23 mouse cellular contexts compared by ENCODE assay signal in genomic region chr5:38654571-38654970, GRCm38 (mm10). TPM values are rescaled to one million over a fixed set of nuclear protein-coding genes. Genes with fewer than 3 reads are reported as not detected.
DNase-seq lines count a peak whose midpoint lies in the region; ATAC-seq and TF ChIP-seq lines count a peak whose summit lies in the region.
"Had no signal": no experiment of that assay in that cellular context is flagged by ENCODE, and none has a peak within 500 bp of the region (broad histone marks: within the 10 kb centered on the region; RNA-seq: fewer than 3 reads in every experiment).

No protein-coding gene starts in this region.

- TF ChIP-seq CTCF in intestine, postnatal 0 days (IDR thresholded peaks at IDR 0.05; ENCODE audit: low read depth), result 0 out of 2 replicates have a peak, but pooled peaks have one; percentile 2
- TF ChIP-seq CTCF in liver, postnatal 0 days (IDR thresholded peaks at IDR 0.05; ENCODE audit: low read depth), result peak; percentile 20; the same call in 1 of the 2 replicates
- peak in 2 of 3 experiments; percentile 9 to 44; a peak in 3 of 6 replicates for TF ChIP-seq CTCF in MEL (IDR thresholded peaks at IDR 0.05 in 2 of 3, conservative IDR thresholded peaks at IDR 0.05 in 1 of 3; ENCODE audit: control insufficient read depth in 1 of 3, insufficient read depth in 1 of 3, low read depth in 2 of 3, low read length in 3 of 3, poor library complexity in 1 of 3, severe bottlenecking in 1 of 3)

- H3K27me3 ChIP-seq in intestine, postnatal 0 days (replicated peaks; ENCODE audit: control insufficient read depth, insufficient read depth, low read length), result no peaks in the 10 kb centered on the region
- H3K27me3 ChIP-seq in intestine, embryonic 15.5 days (replicated peaks), result no peaks in the 10 kb centered on the region
- H3K27me3 ChIP-seq in liver, postnatal 0 days (ENCODE audit: insufficient read depth, low read length), result no peaks in the 10 kb centered on the region
- H3K27me3 ChIP-seq in MEL (ENCODE audit: control insufficient read depth in 1 of 2, insufficient read depth in 2 of 2, low read length in 2 of 2), result no peaks in the 10 kb centered on the region
- H3K27me3 ChIP-seq: forebrain, embryonic 13.5 days; hindbrain, embryonic 15.5 days; limb, embryonic 13.5 days; stomach, embryonic 15.5 days had no signal

- no peak overlapping the region for H3K9ac ChIP-seq in intestine, postnatal 0 days (ENCODE audit: low read depth, low read length)
- no peak overlapping the region for H3K9ac ChIP-seq in intestine, embryonic 15.5 days
- H3K9ac ChIP-seq in liver, postnatal 0 days (replicated peaks), result no peak overlapping the region
- H3K9ac ChIP-seq in MEL (ENCODE audit: control insufficient read depth, low read depth, low read length, poor library complexity, severe bottlenecking), result no peak overlapping the region
- H3K9ac ChIP-seq: forebrain, embryonic 13.5 days; hindbrain, embryonic 15.5 days; limb, embryonic 13.5 days; stomach, embryonic 15.5 days had no signal

- no peaks in the 10 kb centered on the region for H3K36me3 ChIP-seq in intestine, postnatal 0 days (ENCODE audit: control insufficient read depth, insufficient read depth)
- H3K36me3 ChIP-seq in intestine, embryonic 15.5 days, result no peaks in the 10 kb centered on the region
- no peaks in the 10 kb centered on the region for H3K36me3 ChIP-seq in liver, postnatal 0 days (replicated peaks; ENCODE audit: insufficient read depth, low read length)
- no peaks in the 10 kb centered on the region for H3K36me3 ChIP-seq in MEL (ENCODE audit: control insufficient read depth in 1 of 2, insufficient read depth in 2 of 2, low read length in 2 of 2)
- H3K36me3 ChIP-seq: hindbrain, embryonic 15.5 days; limb, embryonic 13.5 days; stomach, embryonic 15.5 days had no signal

- H3K4me1 ChIP-seq in intestine, postnatal 0 days (replicated peaks; ENCODE audit: control insufficient read depth, insufficient read depth, low read length), result no peaks in the 10 kb centered on the region
- H3K4me1 ChIP-seq in intestine, embryonic 15.5 days (replicated peaks), result no peaks in the 10 kb centered on the region
- no peaks in the 10 kb centered on the region for H3K4me1 ChIP-seq in liver, postnatal 0 days (ENCODE audit: insufficient read depth)
- H3K4me1 ChIP-seq in MEL (ENCODE audit: control insufficient read depth in 1 of 2, insufficient read depth in 2 of 2, low read length in 2 of 2), result no peaks in the 10 kb centered on the region
- H3K4me1 ChIP-seq: hindbrain, embryonic 15.5 days; limb, embryonic 13.5 days; stomach, embryonic 15.5 days had no signal

- H3K9me3 ChIP-seq in intestine, postnatal 0 days (ENCODE audit: control insufficient read depth), result no peaks in the 10 kb centered on the region
- no peaks in the 10 kb centered on the region for H3K9me3 ChIP-seq in intestine, embryonic 15.5 days
- H3K9me3 ChIP-seq in liver, postnatal 0 days (ENCODE audit: low read length), result no peaks in the 10 kb centered on the region
- H3K9me3 ChIP-seq in MEL (replicated peaks; ENCODE audit: insufficient read depth, low read length), result no peaks in the 10 kb centered on the region
- H3K9me3 ChIP-seq: forebrain, embryonic 13.5 days; hindbrain, embryonic 15.5 days; limb, embryonic 13.5 days; stomach, embryonic 15.5 days had no signal

- H3K4me3 ChIP-seq in intestine, postnatal 0 days (ENCODE audit: low read depth, low read length), result no peak overlapping the region
- H3K4me3 ChIP-seq in intestine, embryonic 15.5 days (replicated peaks), result no peak overlapping the region
- no peak overlapping the region for H3K4me3 ChIP-seq in liver, postnatal 0 days (ENCODE audit: low read depth, low read length)
- H3K4me3 ChIP-seq in MEL (ENCODE audit: control insufficient read depth in 1 of 2, insufficient read depth in 1 of 2, low read depth in 2 of 2, low read length in 2 of 2), result no peak overlapping the region
- H3K4me3 ChIP-seq: forebrain, embryonic 13.5 days; gastrocnemius, adult 2 months; hindbrain, embryonic 15.5 days; limb, embryonic 13.5 days; myocyte; stomach, embryonic 15.5 days had no signal

- no peak overlapping the region for H3K4me2 ChIP-seq in intestine, postnatal 0 days (replicated peaks; ENCODE audit: low read depth)
- H3K4me2 ChIP-seq in intestine, embryonic 15.5 days (replicated peaks), result no peak overlapping the region
- no peak overlapping the region for H3K4me2 ChIP-seq in liver, postnatal 0 days (ENCODE audit: low read depth, low read length)
- H3K4me2 ChIP-seq: forebrain, embryonic 13.5 days; hindbrain, embryonic 15.5 days; limb, embryonic 13.5 days; stomach, embryonic 15.5 days had no signal

- no peak for ATAC-seq in intestine, postnatal 0 days
- ATAC-seq in intestine, embryonic 15.5 days, result no peak
- ATAC-seq in liver, postnatal 0 days, result no peak
- ATAC-seq: forebrain, embryonic 13.5 days had no signal

- no peak for DNase-seq in liver, postnatal 0 days
- DNase-seq in liver (no peak), A20 (ENCODE audit: low read depth, low spot score) (peak; percentile 16), MEL (ENCODE audit: low read depth, low spot score) (no peak)
- no peak for DNase-seq in B cell, adult 2 months
- DNase-seq in thymus, postnatal 4 days, result no peak
- DNase-seq: adrenal gland, postnatal 10 days; cerebellum, adult 9-10 months; gastrocnemius, adult 2 months; heart, postnatal 4 days; kidney, adult 11 months; kidney, postnatal 14 days; layer of hippocampus, postnatal 36 days; lung, adult 18-20 months; midbrain, embryonic 14.5 days; thymus, postnatal 36 days had no signal

- no peak for TF ChIP-seq EP300 in liver, postnatal 0 days (IDR thresholded peaks at IDR 0.05; ENCODE audit: low read depth)
- no peak for TF ChIP-seq EP300 in MEL (IDR thresholded peaks at IDR 0.05; ENCODE audit: low read depth in 1 of 2, low read length in 2 of 2)

- no peak overlapping the region for H3K27ac ChIP-seq in intestine, postnatal 0 days (ENCODE audit: low read depth, low read length)
- H3K27ac ChIP-seq in intestine, embryonic 15.5 days, result no peak overlapping the region
- H3K27ac ChIP-seq in liver, postnatal 0 days (ENCODE audit: low read depth), result no peak overlapping the region
- no peak overlapping the region for H3K27ac ChIP-seq in MEL (ENCODE audit: control insufficient read depth, low read depth, low read length)
- H3K27ac ChIP-seq: forebrain, embryonic 13.5 days; gastrocnemius, adult 2 months; hindbrain, embryonic 15.5 days; limb, embryonic 13.5 days; stomach, embryonic 15.5 days had no signal

- TF ChIP-seq POLR2A in MEL (IDR thresholded peaks at IDR 0.05; ENCODE audit: control insufficient read depth in 1 of 2, insufficient read depth in 1 of 2, low read depth in 1 of 2, low read length in 2 of 2, poor library complexity in 1 of 2), result no peak

- WGBS in intestine, postnatal 0 days, result 58% methylated on average over 1 of the region's 1 CpGs
- WGBS in intestine, embryonic 15.5 days, result 34% methylated on average over 1 of the region's 1 CpGs
- WGBS in liver, postnatal 0 days (ENCODE audit: insufficient replicate concordance), result 66% methylated on average over 1 of the region's 1 CpGs

- TF ChIP-seq RAD21 in MEL (IDR thresholded peaks at IDR 0.05; ENCODE audit: low read depth, low read length), result no peak

- no peaks in the 10 kb centered on the region for H3K79me2 ChIP-seq in MEL (ENCODE audit: control insufficient read depth, insufficient read depth, low read length, poor library complexity)

TF ChIP-seq in MEL, 35 proteins besides CTCF, POLR2A, EP300 and RAD21:
- TF ChIP-seq NRF1 (IDR thresholded peaks at IDR 0.05; ENCODE audit: insufficient read depth, low read depth, low read length, poor library complexity, severe bottlenecking) (no peak), ETS1 (IDR thresholded peaks at IDR 0.05; ENCODE audit: low read depth, low read length) (no peak)

RNA-seq across cellular contexts. Expression of gene Zfp518b, which starts 30.1 kb away (rescaled TPM):
- polyA plus RNA-seq in intestine, postnatal 0 days (2015; fragmentation: Nextera tagmentation; extraction: Ambion mirVana), result 2.5 and 2.6 TPM in 2 replicates
- polyA plus RNA-seq in intestine, embryonic 15.5 days (2015; fragmentation: Nextera tagmentation; extraction: Ambion mirVana), result 13.6 and 14.4 TPM in 2 replicates
- polyA plus RNA-seq in liver, postnatal 0 days (2015; fragmentation: Nextera tagmentation; extraction: Ambion mirVana), result 1.1 and 1.7 TPM in 2 replicates
- not detected in 2 replicates for total RNA-seq in MEL (2012; rRNA removed)
- polyA plus RNA-seq in MEL (2012; ENCODE audit: insufficient read depth in 1 of 2, insufficient read length in 2 of 2, low read depth in 1 of 2, low replicate concordance in 2 of 2, missing spikeins in 1 of 2), result not detected
